Mouse (Mus musculus): ENCODE results near the gene Elmo2. TPM values are rescaled to one million over a fixed set of nuclear protein-coding genes. Genes with fewer than 3 reads are reported as not detected.

The Elmo2 gene
- polyA plus RNA-seq, 1 experiment from 2014 or later: 89.1 TPM

DNA sequence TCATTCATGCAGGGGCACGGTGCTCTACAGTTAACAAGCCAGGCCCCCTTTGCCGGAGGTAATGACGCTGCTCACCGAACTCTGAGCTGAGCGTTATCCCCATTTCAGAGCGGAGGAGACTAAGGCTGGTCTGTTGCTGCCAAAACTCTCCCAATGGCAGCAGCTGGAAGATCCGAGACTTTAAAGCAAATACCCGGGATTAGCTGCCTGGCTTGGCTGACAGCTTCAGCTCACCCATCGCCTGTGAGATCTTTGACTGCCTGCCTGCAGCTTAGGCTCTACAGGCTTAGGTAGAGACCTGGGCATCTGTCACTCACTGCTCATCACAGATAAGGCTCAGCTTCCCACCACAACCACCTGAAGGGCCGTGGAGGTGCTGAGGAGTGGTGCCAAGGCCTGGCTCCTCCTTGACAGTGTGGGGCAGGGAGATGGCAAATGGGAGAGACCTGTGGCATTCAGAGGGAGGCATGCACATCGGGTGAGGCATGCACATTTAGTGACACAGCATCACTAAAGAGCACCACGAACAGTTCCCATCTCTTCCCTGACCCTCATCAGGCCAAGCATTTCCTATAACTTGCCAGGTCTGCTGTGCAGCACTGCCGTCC, 15.4 kb downstream of the Elmo2 start:
- 0 out of 2 replicates have a peak, but pooled peaks cover 6% of the 10 kb centered on the region for H3K27me3 ChIP-seq (replicated peaks)
- H3K9ac ChIP-seq (replicated peaks): no peak overlapping the region
- no peak overlapping the region for H3K4me2 ChIP-seq
- no peak for ATAC-seq (ENCODE audit: low FRiP score)
- no peak overlapping the region for H3K4me3 ChIP-seq (replicated peaks)
- WGBS: 50% methylated on average over 13 of the region's 13 CpGs
- H3K27ac ChIP-seq (replicated peaks): no peak overlapping the region; the same call in 1 of the 2 replicates
- H3K36me3 ChIP-seq: peaks cover 68% of the 10 kb centered on the region
- no peaks in the 10 kb centered on the region for H3K9me3 ChIP-seq (replicated peaks)
- peaks cover 22% of the 10 kb centered on the region for H3K4me1 ChIP-seq

GRCm38 (mm10) chr2:165307801-165308200, 18.5 kb downstream of the Elmo2 start:
- Histone ChIP-seq H3K27me3 (replicated peaks) (0 out of 2 replicates have a peak, but pooled peaks cover 2% of the 10 kb centered on the region), H3K9me3 (replicated peaks) (no peaks in the 10 kb centered on the region), H3K27ac (replicated peaks) (no peak overlapping the region), H3K4me1 (peaks cover 19% of the 10 kb centered on the region), H3K36me3 (peaks cover 68% of the 10 kb centered on the region), H3K4me3 (replicated peaks) (no peak overlapping the region), H3K4me2 (no peak overlapping the region), H3K9ac (replicated peaks) (no peak overlapping the region)
- no peak for ATAC-seq (ENCODE audit: low FRiP score)
- WGBS: 91% methylated on average over 6 of the region's 6 CpGs

DNA sequence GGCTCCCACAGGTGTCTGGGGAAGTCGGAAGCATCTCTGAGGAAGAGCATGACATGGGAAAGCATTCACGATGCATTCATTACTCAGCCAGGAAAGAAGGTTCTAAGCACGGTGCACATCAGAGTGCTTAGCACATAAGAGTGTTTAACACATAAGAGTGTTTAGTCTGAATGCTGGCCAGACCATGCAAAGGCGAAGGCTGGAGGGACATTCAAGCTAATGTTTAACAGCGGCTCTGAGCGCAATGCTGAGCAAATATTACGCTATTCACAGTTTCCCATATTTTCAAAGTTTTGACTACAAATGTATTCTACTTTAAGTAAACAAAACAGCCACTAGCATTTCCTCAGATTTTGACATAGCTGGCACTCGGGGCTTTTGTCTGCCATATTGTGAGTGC, 20.8 kb downstream of the Elmo2 start:
- no peak overlapping the region for H3K4me3 ChIP-seq (replicated peaks)

GRCm38 (mm10) chr2:165304819-165305218, 21.5 kb downstream of the Elmo2 start:
- Histone ChIP-seq H3K36me3 (peaks cover 76% of the 10 kb centered on the region), H3K4me3 (replicated peaks) (no peak overlapping the region), H3K27me3 (replicated peaks) (no peaks in the 10 kb centered on the region), H3K9ac (replicated peaks) (no peak overlapping the region), H3K4me2 (no peak overlapping the region), H3K4me1 (peaks cover 7% of the 10 kb centered on the region; the same call in 1 of the 2 replicates), H3K27ac (replicated peaks) (no peak overlapping the region), H3K9me3 (replicated peaks) (no peaks in the 10 kb centered on the region)
- WGBS: 92% methylated on average over 19 of the region's 19 CpGs
- ATAC-seq (ENCODE audit: low FRiP score): no peak

More for the DNA sequence above, 20.8 kb downstream of the Elmo2 start:
- Histone ChIP-seq H3K27ac (replicated peaks) (no peak overlapping the region), H3K9me3 (replicated peaks) (no peaks in the 10 kb centered on the region), H3K9ac (replicated peaks) (no peak overlapping the region), H3K4me1 (peaks cover 13% of the 10 kb centered on the region), H3K36me3 (peaks cover 74% of the 10 kb centered on the region), H3K27me3 (replicated peaks) (no peaks in the 10 kb centered on the region), H3K4me2 (no peak overlapping the region)
- ATAC-seq (ENCODE audit: low FRiP score): no peak
- WGBS: 94% methylated on average over 8 of the region's 8 CpGs

GRCm38 (mm10) chr2:165303354-165304012, 22.8 kb downstream of the Elmo2 start:
- H3K9ac ChIP-seq (replicated peaks): no peak overlapping the region
- WGBS: 94% methylated on average over 6 of the region's 6 CpGs
- H3K4me1 ChIP-seq: 0 out of 2 replicates have a peak, but pooled peaks cover 5% of the 10 kb centered on the region
- H3K27me3 ChIP-seq (replicated peaks): no peaks in the 10 kb centered on the region
- no peak overlapping the region for H3K4me3 ChIP-seq (replicated peaks)
- no peaks in the 10 kb centered on the region for H3K9me3 ChIP-seq (replicated peaks)
- peaks cover 74% of the 10 kb centered on the region for H3K36me3 ChIP-seq
- ATAC-seq (ENCODE audit: low FRiP score): no peak
- H3K27ac ChIP-seq (replicated peaks): no peak overlapping the region
- no peak overlapping the region for H3K4me2 ChIP-seq

DNA sequence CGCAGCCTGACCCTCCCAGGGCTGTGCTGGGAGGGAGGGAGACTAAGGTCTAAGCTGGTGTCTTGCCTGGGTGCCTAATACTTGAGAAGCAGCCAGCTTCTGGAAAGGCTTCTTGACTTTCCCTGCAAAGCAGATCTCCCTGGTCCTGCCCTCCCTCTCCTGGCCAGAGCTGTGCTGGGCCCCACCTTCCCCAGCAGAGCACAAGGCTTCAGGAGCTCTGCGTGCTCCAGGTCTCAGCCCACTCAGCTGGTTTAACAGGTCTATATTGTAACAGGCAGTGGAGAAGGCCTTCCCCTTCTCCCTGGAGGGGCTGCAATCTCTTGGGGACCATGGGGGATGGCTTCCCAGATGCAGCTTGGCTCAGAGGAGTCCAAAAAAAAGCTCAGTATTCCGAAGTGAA, 24.9 kb downstream of the Elmo2 start:
- H3K27me3 ChIP-seq (replicated peaks): no peaks in the 10 kb centered on the region
- WGBS: 72% methylated on average over 3 of the region's 3 CpGs
- no peaks in the 10 kb centered on the region for H3K9me3 ChIP-seq (replicated peaks)
- no peak overlapping the region for H3K4me2 ChIP-seq
- no peak overlapping the region for H3K4me3 ChIP-seq (replicated peaks)
- H3K36me3 ChIP-seq: peaks cover 75% of the 10 kb centered on the region
- H3K9ac ChIP-seq (replicated peaks): no peak overlapping the region
- H3K27ac ChIP-seq (replicated peaks): no peak overlapping the region
- no peak for ATAC-seq (ENCODE audit: low FRiP score)
- H3K4me1 ChIP-seq: 0 out of 2 replicates have a peak, but pooled peaks cover 5% of the 10 kb centered on the region

DNA sequence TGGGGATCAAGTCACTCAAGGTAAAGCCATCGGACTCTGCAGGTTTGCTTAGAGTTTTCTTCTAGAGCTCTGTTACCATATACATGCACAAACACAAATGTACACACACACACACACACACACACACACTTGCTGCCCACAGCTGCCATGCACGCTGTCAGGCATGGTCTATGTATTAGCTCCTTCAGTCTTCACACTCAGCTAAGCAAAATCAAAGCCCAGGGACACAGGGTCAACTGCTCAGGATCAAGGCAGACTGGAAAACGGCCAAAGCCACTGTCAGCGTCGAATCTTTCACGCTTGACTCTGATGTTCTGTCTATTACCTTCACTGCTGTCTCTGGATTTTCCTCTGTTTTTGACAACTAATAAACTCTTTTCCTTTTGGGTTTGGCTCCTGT, 25.4 kb downstream of the Elmo2 start:
- Histone ChIP-seq H3K27me3 (replicated peaks) (no peaks in the 10 kb centered on the region), H3K4me1 (0 out of 2 replicates have a peak, but pooled peaks cover 5% of the 10 kb centered on the region), H3K4me3 (replicated peaks) (no peak overlapping the region), H3K9ac (replicated peaks) (no peak overlapping the region), H3K4me2 (no peak overlapping the region), H3K9me3 (replicated peaks) (no peaks in the 10 kb centered on the region), H3K36me3 (peaks cover 79% of the 10 kb centered on the region), H3K27ac (replicated peaks) (0 out of 2 replicates have a peak overlapping the region, but pooled peaks have one; percentile 9)
- WGBS: 72% methylated on average over 6 of the region's 6 CpGs
- ATAC-seq (ENCODE audit: low FRiP score): no peak

DNA sequence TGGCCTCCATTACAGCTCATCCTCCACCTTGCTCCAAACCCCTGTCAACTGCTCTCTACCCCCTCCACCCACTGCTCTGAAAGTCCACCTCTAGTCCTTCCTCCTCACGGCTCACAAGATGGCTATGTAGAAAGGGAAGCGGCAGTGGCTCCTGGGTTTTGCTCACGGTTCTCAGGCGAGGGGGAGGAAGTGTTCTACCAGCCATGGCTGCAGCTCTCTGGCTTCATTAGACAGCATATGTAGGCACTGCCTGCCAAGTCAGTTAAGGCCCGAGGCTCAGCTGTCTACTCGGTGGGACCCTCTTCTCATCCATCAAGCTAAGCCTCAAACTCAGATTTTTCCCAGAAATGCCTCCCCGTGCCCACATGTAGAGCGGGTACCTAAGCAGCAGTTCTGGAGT, 25.9 kb downstream of the Elmo2 start:
- H3K4me3 ChIP-seq (replicated peaks): no peak overlapping the region
- H3K4me1 ChIP-seq: 0 out of 2 replicates have a peak, but pooled peaks cover 5% of the 10 kb centered on the region
- H3K9me3 ChIP-seq (replicated peaks): no peaks in the 10 kb centered on the region
- peaks cover 83% of the 10 kb centered on the region for H3K36me3 ChIP-seq
- 73% methylated on average over 8 of the region's 8 CpGs for WGBS
- H3K9ac ChIP-seq (replicated peaks): no peak overlapping the region
- ATAC-seq (ENCODE audit: low FRiP score): no peak
- peak overlapping the region; percentile 56; the same call in 1 of the 2 replicates for H3K27ac ChIP-seq (replicated peaks)
- H3K4me2 ChIP-seq: no peak overlapping the region
- H3K27me3 ChIP-seq (replicated peaks): no peaks in the 10 kb centered on the region

- no peak overlapping the region for H3K4me3 ChIP-seq (replicated peaks)
- no peak overlapping the region for H3K9ac ChIP-seq (replicated peaks)
- 92% methylated on average over 11 of the region's 11 CpGs for WGBS
- H3K27ac ChIP-seq (replicated peaks): no peak overlapping the region
- H3K4me2 ChIP-seq: no peak overlapping the region
- H3K4me1 ChIP-seq: 0 out of 2 replicates have a peak, but pooled peaks cover 5% of the 10 kb centered on the region
- ATAC-seq (ENCODE audit: low FRiP score): no peak
- H3K27me3 ChIP-seq (replicated peaks): no peaks in the 10 kb centered on the region
- H3K9me3 ChIP-seq (replicated peaks): no peaks in the 10 kb centered on the region
- H3K36me3 ChIP-seq: peaks cover 82% of the 10 kb centered on the region
Observed at GRCm38 (mm10) chr2:165297429-165297828, 28.9 kb downstream of the Elmo2 start.

GRCm38 (mm10) chr2:165296571-165296970, 29.7 kb downstream of the Elmo2 start:
- no peak for ATAC-seq (ENCODE audit: low FRiP score)
- WGBS: 91% methylated on average over 18 of the region's 18 CpGs
- no peak overlapping the region for H3K27ac ChIP-seq (replicated peaks)
- no peak overlapping the region for H3K4me3 ChIP-seq (replicated peaks)
- H3K9ac ChIP-seq (replicated peaks): no peak overlapping the region
- H3K4me2 ChIP-seq: no peak overlapping the region
- H3K9me3 ChIP-seq (replicated peaks): no peaks in the 10 kb centered on the region
- H3K4me1 ChIP-seq: 0 out of 2 replicates have a peak, but pooled peaks cover 4% of the 10 kb centered on the region
- H3K27me3 ChIP-seq (replicated peaks): no peaks in the 10 kb centered on the region
- peaks cover 81% of the 10 kb centered on the region for H3K36me3 ChIP-seq

- WGBS: 55% methylated on average over 18 of the region's 18 CpGs
Observed at GRCm38 (mm10) chr2:165288315-165289031, 37.8 kb downstream of the Elmo2 start.

More at GRCm38 (mm10) chr2:165288315-165289031, 37.8 kb downstream of the Elmo2 start:
- peak overlapping the region; percentile 92 for H3K27ac ChIP-seq (replicated peaks)
- H3K4me2 ChIP-seq: peak overlapping the region; percentile 88
- H3K27me3 ChIP-seq (replicated peaks): no peaks in the 10 kb centered on the region
- ATAC-seq (ENCODE audit: low FRiP score): peak; percentile 85
- peak overlapping the region; percentile 94 for H3K4me3 ChIP-seq (replicated peaks)
- H3K36me3 ChIP-seq: peaks cover 35% of the 10 kb centered on the region
- H3K4me1 ChIP-seq: peaks cover 37% of the 10 kb centered on the region
- H3K9ac ChIP-seq (replicated peaks): peak overlapping the region; percentile 71
- no peaks in the 10 kb centered on the region for H3K9me3 ChIP-seq (replicated peaks)
